Mouse (Mus musculus): ENCODE results near the gene Mvp.

Gene Mvp

DNA sequence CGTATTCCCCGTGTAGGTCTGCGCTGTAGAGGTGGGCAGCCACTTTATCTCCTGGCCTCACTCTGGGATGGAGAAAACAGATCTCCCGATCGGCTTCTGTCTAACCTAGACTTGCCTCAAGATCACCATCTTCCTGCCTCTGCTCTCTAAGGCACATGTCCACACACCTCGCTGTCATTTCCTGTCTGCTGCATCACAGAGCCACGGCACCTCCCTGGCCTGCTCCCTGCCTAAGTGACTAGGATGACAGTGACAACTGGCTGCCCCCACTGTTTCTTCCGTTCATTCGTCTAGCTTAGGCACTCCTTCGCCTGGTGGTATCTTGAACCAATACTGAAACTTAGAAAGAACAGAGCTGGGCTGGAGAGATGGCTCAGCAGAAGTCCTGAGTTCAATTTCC is 14.9 kb downstream of the Mvp start:
- DNase-seq (ENCODE audit: low read depth in 2 of 2, low spot score in 2 of 2), result peak; percentile 44 to 59

DNA sequence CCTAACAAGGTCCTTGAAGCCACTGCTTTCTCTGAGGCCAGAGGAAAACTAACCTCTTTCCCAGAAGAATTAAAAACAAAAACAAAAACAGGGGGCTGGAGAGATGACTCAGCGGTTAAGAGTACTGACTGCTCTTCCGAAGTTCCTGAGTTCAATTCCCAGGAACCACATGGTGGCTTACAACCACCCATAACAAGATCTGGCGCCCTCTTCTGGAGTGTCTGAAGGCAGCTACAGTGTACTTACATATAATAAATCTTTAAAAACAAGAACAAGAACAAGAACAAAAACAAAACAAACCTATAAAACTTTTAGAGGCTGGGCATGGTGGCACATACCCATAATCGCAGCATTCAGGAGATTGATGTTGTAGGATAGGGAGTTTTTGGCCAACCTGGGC is 18.0 kb downstream of the Mvp start:
- no peak for DNase-seq (ENCODE audit: low read depth in 2 of 2, low spot score in 2 of 2)

DNA sequence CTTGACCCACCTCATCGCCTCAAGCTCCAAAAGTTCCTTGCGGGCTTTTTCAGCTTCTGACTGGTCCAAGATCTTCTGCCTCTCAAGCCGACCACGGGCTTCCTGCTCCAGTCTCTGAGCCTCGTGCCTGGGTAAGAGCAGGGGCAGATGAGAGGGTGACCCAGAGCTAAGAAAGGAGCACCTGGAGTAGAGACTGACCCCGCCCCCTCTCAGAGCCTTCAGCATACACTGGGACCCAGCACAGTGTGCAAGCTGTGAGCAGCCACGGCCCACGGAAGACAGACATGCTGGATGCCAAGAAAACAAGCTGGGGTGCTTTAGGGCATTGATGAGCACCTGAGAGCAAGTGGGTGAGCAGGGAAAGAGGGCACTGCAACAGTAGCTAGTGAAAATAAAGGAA is 25.6 kb downstream of the Mvp start:
- no peak for DNase-seq (ENCODE audit: low read depth in 2 of 2, low spot score in 2 of 2)

DNA sequence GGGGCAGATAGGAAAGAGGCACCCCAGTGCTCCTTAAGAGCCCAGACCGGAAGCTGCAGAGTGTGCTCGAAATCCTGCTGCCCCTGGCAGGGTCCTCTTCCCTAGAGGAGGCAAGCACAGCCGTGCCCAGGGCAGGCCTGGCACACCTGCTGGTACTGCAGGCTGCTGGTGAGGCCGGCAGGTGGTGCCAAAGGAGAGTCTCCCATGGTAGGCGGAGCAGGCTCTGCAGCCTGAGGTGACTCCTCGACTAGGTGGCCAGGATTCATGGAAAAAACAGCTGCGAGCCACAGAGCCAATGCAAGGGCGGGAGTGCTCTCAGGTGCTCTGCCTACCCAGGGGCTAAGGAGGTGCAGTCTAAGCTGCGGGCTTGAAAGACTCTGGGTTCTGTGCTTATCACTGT is 28.1 kb downstream of the Mvp start:
- DNase-seq (ENCODE audit: low read depth in 2 of 2, low spot score in 2 of 2), result no peak

- DNase-seq (ENCODE audit: low read depth in 2 of 2, low spot score in 2 of 2), result no peak
Measured at GRCm38 (mm10) chr7:126984667-126985444, 29.6 kb downstream of the Mvp start.

DNA sequence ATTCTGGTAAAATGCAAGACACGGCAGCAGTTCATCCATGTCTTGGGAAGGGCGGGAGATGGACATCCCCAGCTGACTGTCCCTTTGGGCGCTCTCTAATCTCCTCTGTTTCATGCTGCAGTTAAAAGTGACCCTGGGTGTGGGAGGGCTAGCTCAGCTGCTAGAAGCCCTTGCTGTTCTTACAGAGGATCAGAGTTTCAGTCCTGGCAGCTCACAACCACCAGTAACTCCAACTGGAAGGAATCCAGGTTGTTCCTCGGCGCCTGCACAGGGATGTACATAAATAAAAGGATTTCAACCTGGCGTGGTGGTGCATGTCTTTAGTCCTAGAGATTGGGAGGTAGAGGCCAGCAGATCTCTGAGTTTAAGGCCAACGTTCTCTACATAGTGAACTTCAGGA is 31.3 kb downstream of the Mvp start:
- DNase-seq (ENCODE audit: low read depth in 2 of 2, low spot score in 2 of 2), result no peak

GRCm38 (mm10) chr7:126982054-126982453 is 32.4 kb downstream of the Mvp start:
- DNase-seq (ENCODE audit: low read depth in 2 of 2, low spot score in 2 of 2), result no peak

DNA sequence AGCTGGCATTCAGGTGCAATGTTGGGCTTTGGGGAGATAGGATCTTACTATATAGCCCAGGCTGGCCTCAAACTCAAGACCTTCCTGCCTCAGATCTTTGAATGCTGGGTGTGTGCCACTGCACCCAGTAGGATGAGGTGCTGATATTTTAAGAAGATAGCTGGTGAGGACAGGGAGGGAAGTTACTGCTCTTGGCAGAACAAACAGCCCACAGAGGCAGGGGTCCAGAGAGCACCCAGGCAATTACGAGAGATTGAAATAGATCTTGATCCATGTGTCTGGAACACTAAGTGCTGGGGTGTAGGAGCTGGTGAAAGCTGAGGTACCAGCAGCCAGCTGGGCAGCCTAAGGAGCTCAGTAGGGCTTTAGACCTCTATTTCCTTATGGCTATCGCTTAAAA is 32.8 kb downstream of the Mvp start:
- DNase-seq (ENCODE audit: low read depth in 2 of 2, low spot score in 2 of 2), result no peak

GRCm38 (mm10) chr7:126978841-126979240 is 35.6 kb downstream of the Mvp start:
- DNase-seq (ENCODE audit: low read depth in 2 of 2, low spot score in 2 of 2), result peak; percentile 11 to 30

- DNase-seq (ENCODE audit: low read depth in 2 of 2, low spot score in 2 of 2), result no peak
Measured at GRCm38 (mm10) chr7:126976878-126977459, 37.5 kb downstream of the Mvp start.

GRCm38 (mm10) chr7:126975950-126976866 is 38.2 kb downstream of the Mvp start, which contains the start of gene Cdiptos:
Cdiptos (minus strand) TSS chr7:126976098.
- DNase-seq (ENCODE audit: low read depth in 2 of 2, low spot score in 2 of 2), result peak; percentile 94 to 96

DNA sequence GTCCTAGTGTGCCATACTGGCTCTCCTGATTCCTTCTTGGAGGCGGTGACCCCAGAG is 38.7 kb downstream of the Mvp start, which contains the start of gene Cdipt:
Gene Cdipt (plus strand): TSS at position 22 of the 57 bp plus-strand sequence.
- no peak for DNase-seq (ENCODE audit: low read depth in 2 of 2, low spot score in 2 of 2)

GRCm38 (mm10) chr7:126975493-126975892 is 38.9 kb downstream of the Mvp start:
- no peak for DNase-seq (ENCODE audit: low read depth in 2 of 2, low spot score in 2 of 2)

- DNase-seq (ENCODE audit: low read depth in 2 of 2, low spot score in 2 of 2), result no peak
Measured at GRCm38 (mm10) chr7:126967361-126967760, 47.1 kb downstream of the Mvp start.

DNA sequence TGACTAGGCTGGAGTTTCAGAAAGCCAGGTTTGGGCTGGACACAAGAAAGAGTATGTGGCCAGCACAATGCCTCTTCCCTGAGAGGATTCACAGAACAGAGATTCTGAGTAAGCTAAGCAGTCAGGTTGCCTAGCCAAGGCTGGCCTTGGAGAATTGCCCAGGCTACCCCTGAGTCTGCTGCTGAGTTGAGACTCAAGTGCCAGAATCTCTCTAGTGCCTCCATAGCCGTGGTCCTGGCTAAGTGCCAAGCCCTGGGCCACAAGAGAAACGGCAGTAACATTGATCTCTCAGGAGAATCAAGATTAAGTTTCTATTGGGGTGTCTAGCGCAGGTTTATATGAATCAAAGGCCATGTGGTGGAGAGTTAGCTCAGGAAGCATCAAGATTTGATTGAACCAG is 48.9 kb downstream of the Mvp start:
- no peak for DNase-seq (ENCODE audit: low read depth in 2 of 2, low spot score in 2 of 2)

GRCm38 (mm10) chr7:126963548-126964286 is 50.7 kb downstream of the Mvp start:
- no peak for DNase-seq (ENCODE audit: low read depth in 2 of 2, low spot score in 2 of 2)

- no peak for DNase-seq (ENCODE audit: low read depth in 2 of 2, low spot score in 2 of 2)
Measured at GRCm38 (mm10) chr7:126961965-126962364, 52.5 kb downstream of the Mvp start.

- no peak for DNase-seq (ENCODE audit: low read depth in 2 of 2, low spot score in 2 of 2)
Measured at GRCm38 (mm10) chr7:126961095-126961494, 53.3 kb downstream of the Mvp start.

GRCm38 (mm10) chr7:126959780-126960179 is 54.6 kb downstream of the Mvp start:
- no peak for DNase-seq (ENCODE audit: low read depth in 2 of 2, low spot score in 2 of 2)

GRCm38 (mm10) chr7:126955125-126955524 is 59.3 kb downstream of the Mvp start:
- no peak for DNase-seq (ENCODE audit: low read depth in 2 of 2, low spot score in 2 of 2)

- DNase-seq (ENCODE audit: low read depth in 2 of 2, low spot score in 2 of 2), result no peak
Measured at GRCm38 (mm10) chr7:126952646-126953045, 61.8 kb downstream of the Mvp start.

DNA sequence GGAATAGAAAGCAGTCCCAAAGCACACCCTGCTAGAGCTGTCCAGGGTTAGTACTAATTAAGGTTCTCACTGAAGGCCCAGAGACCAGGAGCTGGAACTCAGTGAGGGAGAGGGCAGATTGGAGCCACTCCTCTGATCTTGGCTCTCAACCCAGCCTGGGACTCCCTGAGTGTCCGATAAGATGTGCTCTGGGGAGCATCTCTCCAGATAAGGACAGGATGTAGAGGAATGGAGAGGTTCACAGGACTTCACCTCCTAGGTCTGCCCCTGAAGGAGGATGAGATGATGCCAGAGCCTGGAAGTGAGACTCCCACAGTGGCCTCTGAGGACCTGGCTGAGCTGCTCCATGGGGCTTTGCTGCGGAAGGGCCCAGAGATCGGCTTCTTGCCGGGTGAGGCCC is 62.7 kb downstream of the Mvp start:
- no peak for DNase-seq (ENCODE audit: low read depth in 2 of 2, low spot score in 2 of 2)

All from CD8-positive naive resting alpha-beta T cell, adult 2 months (primary cell).